Mouse (Mus musculus): ENCODE measurements at regions not wholly inside any gene's neighbourhood (a gene's known extent, or its start where the extent isn't known, plus 50 kb on each side); places are given as distances from the start of the nearest gene placed in this dataset.

DNA sequence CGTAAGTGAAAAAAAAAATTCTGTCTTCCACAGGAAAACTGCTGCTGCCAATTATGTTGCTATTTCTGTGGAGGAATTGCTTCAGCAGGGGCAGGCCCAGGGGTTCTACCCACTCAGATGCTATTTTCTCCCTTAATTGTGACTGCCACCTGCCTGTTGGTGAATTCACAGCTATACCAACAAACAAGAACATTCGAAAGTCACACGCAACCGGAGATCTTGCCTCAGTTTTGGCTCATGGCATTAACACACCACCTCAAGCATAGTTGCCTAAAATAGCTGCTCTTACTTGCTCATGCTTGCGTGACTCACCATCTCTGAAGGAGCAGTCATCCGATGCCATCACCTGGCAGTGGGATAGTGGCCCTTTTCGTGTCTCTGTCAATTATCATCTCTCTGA is 498.3 kb downstream of the Epm2a start:
- 95% methylated on average over 7 of the region's 7 CpGs for WGBS
- Histone ChIP-seq H3K4me3 (no peak overlapping the region), H3K4me1 (replicated peaks) (peaks cover 5% of the 10 kb centered on the region; the same call in 1 of the 2 replicates), H3K9me3 (no peaks in the 10 kb centered on the region), H3K27ac (no peak overlapping the region), H3K27me3 (ENCODE audit: insufficient read depth, poor library complexity, severe bottlenecking) (no peaks in the 10 kb centered on the region), H3K36me3 (no peaks in the 10 kb centered on the region)
- no peak for DNase-seq (ENCODE audit: low spot score)

DNA sequence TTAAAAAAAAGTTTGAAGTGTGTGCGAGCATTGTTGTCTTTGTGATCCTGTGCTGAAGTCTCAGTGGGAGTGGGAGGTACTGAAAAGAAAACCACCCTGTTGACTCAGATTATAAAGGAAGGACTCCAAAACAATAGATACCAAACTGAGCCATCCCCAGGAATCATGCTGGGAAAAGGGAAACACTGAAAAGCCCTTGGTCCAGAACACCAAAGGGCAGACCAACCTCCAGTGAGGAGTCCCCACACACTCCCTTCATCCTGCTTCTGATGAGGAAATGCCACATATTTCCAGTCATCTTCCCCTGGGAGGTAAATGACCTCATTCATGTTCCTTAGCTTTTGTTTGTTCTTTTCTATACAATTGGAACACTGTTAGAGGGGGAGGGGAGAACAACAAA is 502.9 kb downstream of the Epm2a start:
- peaks cover 5% of the 10 kb centered on the region; the same call in 1 of the 2 replicates for H3K4me1 ChIP-seq (replicated peaks)
- H3K4me3 ChIP-seq, result no peak overlapping the region
- DNase-seq (ENCODE audit: low spot score), result no peak
- no peaks in the 10 kb centered on the region for H3K36me3 ChIP-seq
- H3K27ac ChIP-seq, result no peak overlapping the region
- no peaks in the 10 kb centered on the region for H3K27me3 ChIP-seq (ENCODE audit: insufficient read depth, poor library complexity, severe bottlenecking)
- H3K9me3 ChIP-seq, result no peaks in the 10 kb centered on the region
- 19% methylated on average over 1 of the region's 1 CpGs for WGBS

DNA sequence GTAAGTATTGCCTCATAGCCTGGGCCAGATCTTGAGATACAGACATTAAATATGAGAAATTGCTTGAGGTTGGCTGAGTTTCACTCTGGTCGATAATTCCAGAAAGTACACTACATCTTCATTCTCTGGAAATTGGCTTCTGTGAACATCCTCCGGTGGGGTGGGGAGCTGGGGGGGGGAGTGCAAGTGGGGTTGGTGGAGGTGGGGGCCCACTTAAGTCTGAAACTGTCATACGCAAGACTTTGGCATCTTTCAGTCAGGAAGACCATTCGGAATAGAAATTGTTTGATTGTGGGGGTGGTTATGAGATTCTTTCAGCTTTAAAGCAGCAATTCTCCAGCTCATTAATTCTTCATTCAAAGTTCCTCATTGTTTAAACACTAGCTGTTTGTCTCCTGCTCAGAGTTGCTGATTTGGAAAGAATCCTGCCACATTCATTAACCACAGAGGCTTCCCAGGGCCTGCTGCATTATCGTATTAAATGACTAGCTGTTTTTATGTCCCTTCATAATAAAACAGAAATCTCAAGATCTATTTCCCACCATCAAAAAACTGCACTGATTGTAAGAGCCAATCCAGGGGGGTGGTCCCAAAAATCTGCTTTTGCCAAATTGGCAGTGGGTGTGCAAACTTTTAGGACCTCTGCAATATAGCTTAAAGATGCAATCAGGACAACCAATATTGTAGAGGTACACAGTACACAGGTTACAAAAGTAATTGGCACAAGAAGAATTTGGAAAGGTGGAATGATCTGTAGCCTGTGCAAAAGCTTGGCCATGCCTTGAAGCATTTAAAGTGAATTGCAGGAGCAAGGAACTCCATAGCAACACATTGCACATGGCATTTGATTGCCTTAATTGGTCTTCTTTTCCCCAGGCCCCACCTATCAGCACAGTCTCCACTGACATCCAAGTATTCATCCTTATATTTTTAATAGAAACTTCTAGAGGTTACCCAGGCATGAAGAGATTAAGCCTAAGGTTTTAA is 532.2 kb downstream of the Epm2a start:
- H3K36me3 ChIP-seq, result no peaks in the 10 kb centered on the region
- H3K27ac ChIP-seq, result no peak overlapping the region
- H3K9me3 ChIP-seq, result no peaks in the 10 kb centered on the region
- no peaks in the 10 kb centered on the region for H3K27me3 ChIP-seq (ENCODE audit: insufficient read depth, poor library complexity, severe bottlenecking)
- H3K4me1 ChIP-seq (replicated peaks), result peaks cover 8% of the 10 kb centered on the region; the same call in 1 of the 2 replicates
- 54% methylated on average over 5 of the region's 5 CpGs for WGBS
- no peak for DNase-seq (ENCODE audit: low spot score)
- no peak overlapping the region for H3K4me3 ChIP-seq

DNA sequence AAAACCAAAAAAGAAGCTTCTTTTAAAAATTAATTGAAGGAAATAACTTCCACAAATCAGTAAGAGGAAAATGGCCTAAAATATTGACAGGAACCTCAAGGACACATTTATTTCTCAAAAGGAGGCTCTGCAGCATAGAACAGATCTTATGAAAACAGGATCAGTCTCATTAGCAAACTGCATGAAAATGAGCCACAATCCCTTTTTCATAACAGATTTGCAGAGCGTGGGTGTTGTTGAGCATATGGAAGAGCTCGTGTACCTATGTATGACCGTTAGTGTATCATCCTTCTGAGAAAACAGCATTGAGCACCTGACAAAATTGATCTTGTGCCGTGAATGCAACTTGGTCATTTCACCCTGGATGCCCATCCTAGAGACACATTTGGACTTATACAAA is 543.0 kb downstream of the Epm2a start:
- Histone ChIP-seq H3K27ac (no peak overlapping the region), H3K27me3 (ENCODE audit: insufficient read depth, poor library complexity, severe bottlenecking) (no peaks in the 10 kb centered on the region), H3K4me3 (no peak overlapping the region), H3K4me1 (replicated peaks) (no peaks in the 10 kb centered on the region), H3K36me3 (no peaks in the 10 kb centered on the region), H3K9me3 (no peaks in the 10 kb centered on the region)
- WGBS, result 92% methylated on average over 4 of the region's 4 CpGs
- DNase-seq (ENCODE audit: low spot score), result no peak

DNA sequence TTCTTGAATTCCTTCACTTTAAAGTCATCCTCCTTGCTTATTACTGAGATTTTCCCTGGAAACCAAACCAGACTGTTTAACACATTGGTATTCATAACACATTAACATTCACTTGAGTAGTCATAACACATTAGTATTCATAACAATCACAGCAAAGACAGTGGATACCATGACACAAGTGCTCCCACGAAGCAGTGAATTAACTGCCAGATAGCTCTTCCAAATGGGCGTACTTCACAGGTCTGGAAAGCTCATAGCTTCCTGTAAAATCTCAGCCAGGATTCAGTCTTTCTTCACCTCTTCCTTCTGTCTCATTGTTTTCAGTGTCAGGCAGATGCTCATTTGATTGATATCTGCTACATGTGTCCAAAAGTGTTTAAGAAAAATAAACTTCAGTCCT is 545.7 kb downstream of the Epm2a start:
- H3K9me3 ChIP-seq, result no peaks in the 10 kb centered on the region
- H3K4me1 ChIP-seq (replicated peaks), result no peaks in the 10 kb centered on the region
- DNase-seq (ENCODE audit: low spot score), result no peak
- no peaks in the 10 kb centered on the region for H3K27me3 ChIP-seq (ENCODE audit: insufficient read depth, poor library complexity, severe bottlenecking)
- WGBS, result 79% methylated on average over 2 of the region's 2 CpGs
- H3K27ac ChIP-seq, result no peak overlapping the region
- H3K36me3 ChIP-seq, result no peaks in the 10 kb centered on the region
- H3K4me3 ChIP-seq, result no peak overlapping the region

DNA sequence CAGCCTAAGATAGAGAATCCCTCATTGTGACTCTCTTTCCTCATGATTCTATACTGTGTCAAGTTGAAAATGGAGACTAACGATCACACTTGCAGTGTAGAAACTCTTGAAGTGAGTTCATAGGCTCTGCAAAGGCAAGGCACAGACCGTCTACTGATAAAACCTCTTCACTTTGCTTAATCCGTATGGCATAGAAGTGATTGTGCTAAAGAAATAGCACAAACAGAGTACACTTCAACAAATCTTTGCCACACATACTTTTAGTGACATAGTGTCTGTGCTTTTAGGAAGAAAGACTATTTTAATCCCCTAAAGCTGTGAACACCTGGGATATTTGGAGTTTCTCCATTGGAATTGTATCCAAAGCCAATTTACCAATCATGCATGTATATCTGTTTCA is 578.9 kb downstream of the Epm2a start:
- WGBS, result 91% methylated on average over 3 of the region's 3 CpGs
- H3K36me3 ChIP-seq, result no peaks in the 10 kb centered on the region
- no peaks in the 10 kb centered on the region for H3K9me3 ChIP-seq
- DNase-seq (ENCODE audit: low spot score), result no peak
- H3K4me3 ChIP-seq, result no peak overlapping the region
- H3K4me1 ChIP-seq (replicated peaks), result 0 out of 2 replicates have a peak, but pooled peaks cover 2% of the 10 kb centered on the region
- no peak overlapping the region for H3K27ac ChIP-seq
- no peaks in the 10 kb centered on the region for H3K27me3 ChIP-seq (ENCODE audit: insufficient read depth, poor library complexity, severe bottlenecking)

DNA sequence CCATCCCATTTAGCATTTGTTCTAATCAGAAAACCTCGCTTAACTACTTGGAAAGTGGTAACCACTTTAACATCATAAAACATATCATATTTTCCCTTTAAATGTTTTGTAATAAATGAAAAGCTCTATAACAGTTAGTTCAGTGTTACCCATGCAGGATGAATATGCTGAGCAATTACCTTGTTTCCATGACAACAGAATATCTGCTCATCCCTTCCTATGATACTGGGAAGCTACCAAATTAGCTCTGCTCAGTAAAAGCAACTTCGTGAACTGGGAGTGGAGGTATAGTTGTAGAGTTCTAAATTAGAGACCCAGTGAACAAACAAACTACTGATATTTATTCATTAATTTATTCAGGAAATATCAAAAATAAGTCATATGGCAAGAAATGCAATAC is 595.0 kb downstream of the Epm2a start:
- no peaks in the 10 kb centered on the region for H3K36me3 ChIP-seq
- no peak for DNase-seq (ENCODE audit: low spot score)
- WGBS, result 89% methylated on average over 2 of the region's 2 CpGs

DNA sequence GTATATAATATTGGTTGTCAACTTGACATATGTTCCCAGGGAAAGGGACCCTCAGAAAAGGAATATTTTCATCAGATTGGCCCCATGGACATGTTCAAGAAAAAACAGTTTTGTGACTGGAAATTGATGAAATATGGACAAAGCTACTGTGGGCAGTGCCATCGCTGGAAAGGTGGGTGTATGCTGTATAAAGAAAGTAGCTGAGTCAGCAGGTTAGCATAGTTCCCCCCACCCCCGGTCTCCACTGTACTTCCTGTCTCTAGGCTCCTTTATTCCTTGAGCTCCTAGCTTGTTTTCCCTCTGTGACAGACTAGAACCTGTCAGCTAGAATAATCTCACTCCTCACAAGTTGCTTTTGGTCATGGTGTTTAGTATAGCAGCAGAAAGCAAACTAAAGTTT is 599.6 kb downstream of the Epm2a start:
- 86% methylated on average over 2 of the region's 2 CpGs for WGBS
- H3K4me1 ChIP-seq (replicated peaks), result no peaks in the 10 kb centered on the region

More for the DNA sequence above, 595.0 kb downstream of the Epm2a start:
- no peak overlapping the region for H3K27ac ChIP-seq
- H3K4me1 ChIP-seq (replicated peaks), result no peaks in the 10 kb centered on the region
- H3K4me3 ChIP-seq, result no peak overlapping the region
- H3K9me3 ChIP-seq, result no peaks in the 10 kb centered on the region
- no peaks in the 10 kb centered on the region for H3K27me3 ChIP-seq (ENCODE audit: insufficient read depth, poor library complexity, severe bottlenecking)

DNA sequence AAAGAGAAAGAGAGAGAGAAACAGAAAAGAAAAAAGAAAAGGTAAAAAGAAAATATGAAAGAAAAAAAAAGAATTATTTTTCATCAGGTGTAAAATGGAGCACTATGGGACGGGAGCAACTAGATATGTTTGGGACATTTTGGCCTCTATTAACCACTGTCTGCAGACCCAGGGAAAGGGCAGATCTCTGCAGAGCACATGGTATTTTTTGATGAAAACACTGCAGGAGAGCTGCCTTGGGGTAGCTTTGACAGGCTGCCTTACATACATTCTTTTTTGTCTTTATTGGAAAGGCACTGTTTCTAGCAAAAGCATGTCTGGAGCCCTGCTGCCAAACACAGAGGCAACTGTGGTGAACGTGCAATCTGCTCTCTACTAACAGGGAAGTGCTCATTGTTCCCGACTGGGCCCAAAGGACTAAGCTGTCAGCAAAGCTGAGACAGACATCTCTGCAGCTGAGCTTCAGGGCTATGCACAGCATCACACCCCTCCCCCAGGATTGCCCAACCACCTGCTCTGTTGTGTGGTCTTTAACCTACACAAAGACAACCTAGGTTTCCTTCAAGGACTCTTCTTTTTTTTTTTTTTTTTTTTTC is 617.2 kb downstream of the Epm2a start:
- Histone ChIP-seq H3K4me1 (replicated peaks) (no peaks in the 10 kb centered on the region; the same call in 1 of the 2 replicates), H3K27me3 (ENCODE audit: insufficient read depth, poor library complexity, severe bottlenecking) (no peaks in the 10 kb centered on the region), H3K9me3 (no peaks in the 10 kb centered on the region), H3K36me3 (no peaks in the 10 kb centered on the region), H3K4me3 (no peak overlapping the region), H3K27ac (no peak overlapping the region)
- 19% methylated on average over 3 of the region's 3 CpGs for WGBS
- DNase-seq (ENCODE audit: low spot score), result peak; percentile 34

More for the DNA sequence above, 599.6 kb downstream of the Epm2a start:
- H3K9me3 ChIP-seq, result no peaks in the 10 kb centered on the region
- no peaks in the 10 kb centered on the region for H3K27me3 ChIP-seq (ENCODE audit: insufficient read depth, poor library complexity, severe bottlenecking)
- H3K4me3 ChIP-seq, result no peak overlapping the region
- no peaks in the 10 kb centered on the region for H3K36me3 ChIP-seq
- DNase-seq (ENCODE audit: low spot score), result no peak
- no peak overlapping the region for H3K27ac ChIP-seq

DNA sequence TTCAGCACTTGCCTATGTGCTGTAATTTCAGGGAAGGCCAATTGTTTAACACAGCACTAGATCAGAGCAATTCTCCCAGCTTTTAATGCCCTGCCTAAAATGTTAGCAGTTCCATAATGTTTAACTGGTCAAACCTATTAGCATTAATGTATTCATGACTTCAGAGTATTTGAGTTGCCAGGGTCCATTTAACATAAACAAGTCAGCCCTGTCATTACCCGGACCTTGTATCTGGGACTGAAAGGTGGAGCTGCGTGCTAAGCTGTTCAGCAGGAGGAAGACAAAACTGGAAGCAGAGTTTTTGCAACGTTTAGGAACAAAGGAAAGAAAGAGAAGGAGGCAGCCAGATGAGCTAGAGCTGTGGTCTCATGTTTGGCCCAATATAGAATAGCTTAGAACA is 661.8 kb downstream of the Epm2a start:
- Histone ChIP-seq H3K4me3 (no peak overlapping the region), H3K27ac (no peak overlapping the region), H3K36me3 (no peaks in the 10 kb centered on the region), H3K9me3 (no peaks in the 10 kb centered on the region), H3K4me1 (replicated peaks) (no peaks in the 10 kb centered on the region), H3K27me3 (ENCODE audit: insufficient read depth, poor library complexity, severe bottlenecking) (no peaks in the 10 kb centered on the region)
- WGBS, result 42% methylated on average over 3 of the region's 3 CpGs
- no peak for DNase-seq (ENCODE audit: low spot score)

DNA sequence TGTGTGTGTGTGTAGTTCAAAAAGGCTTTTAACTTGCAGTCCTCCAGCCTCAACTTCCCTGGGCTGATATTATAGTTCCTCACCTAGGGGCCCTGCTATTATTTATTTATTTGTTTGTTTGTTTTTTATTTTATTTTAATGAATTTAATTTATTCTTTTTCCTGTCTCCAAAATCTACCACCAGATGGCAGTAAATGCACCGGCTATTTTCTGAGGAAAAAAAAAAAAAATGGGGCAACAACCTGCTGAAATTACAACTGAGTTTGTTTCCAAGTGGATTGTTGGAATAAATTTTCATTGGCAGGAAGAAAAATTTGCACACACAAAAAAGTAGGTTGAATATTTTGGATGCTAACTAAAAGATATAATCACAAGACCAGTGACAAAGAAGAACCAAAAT is 662.7 kb downstream of the Epm2a start:
- Histone ChIP-seq H3K27ac (no peak overlapping the region), H3K27me3 (ENCODE audit: insufficient read depth, poor library complexity, severe bottlenecking) (no peaks in the 10 kb centered on the region), H3K4me1 (replicated peaks) (no peaks in the 10 kb centered on the region), H3K9me3 (no peaks in the 10 kb centered on the region), H3K36me3 (no peaks in the 10 kb centered on the region), H3K4me3 (no peak overlapping the region)
- WGBS, result 49% methylated on average over 1 of the region's 1 CpGs
- no peak for DNase-seq (ENCODE audit: low spot score)

DNA sequence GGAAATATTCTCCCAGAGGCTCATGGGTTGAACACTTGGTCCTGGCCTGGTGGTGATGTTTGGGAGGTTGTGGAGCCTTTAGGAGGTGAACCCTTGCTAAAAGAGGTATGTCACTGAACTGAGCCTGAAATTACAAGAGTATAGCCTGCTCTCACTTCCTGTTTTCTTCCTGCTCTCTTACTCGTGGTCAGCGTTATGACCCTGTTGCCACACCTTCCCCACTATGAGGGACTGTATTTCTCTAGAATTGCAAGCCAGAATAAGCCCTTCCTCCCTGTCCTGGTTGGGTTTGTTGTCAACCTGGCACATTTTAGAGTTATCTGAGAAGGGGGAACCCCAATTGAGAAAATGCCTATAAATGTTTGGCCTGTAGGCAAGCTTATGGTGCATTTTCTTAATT is 674.1 kb downstream of the Epm2a start:
- H3K27ac ChIP-seq, result no peak overlapping the region
- H3K9me3 ChIP-seq, result no peaks in the 10 kb centered on the region
- no peaks in the 10 kb centered on the region for H3K27me3 ChIP-seq (ENCODE audit: insufficient read depth, poor library complexity, severe bottlenecking)
- H3K4me1 ChIP-seq (replicated peaks), result no peaks in the 10 kb centered on the region
- no peak for DNase-seq (ENCODE audit: low spot score)
- no peaks in the 10 kb centered on the region for H3K36me3 ChIP-seq
- WGBS, result 78% methylated on average over 2 of the region's 2 CpGs
- no peak overlapping the region for H3K4me3 ChIP-seq

DNA sequence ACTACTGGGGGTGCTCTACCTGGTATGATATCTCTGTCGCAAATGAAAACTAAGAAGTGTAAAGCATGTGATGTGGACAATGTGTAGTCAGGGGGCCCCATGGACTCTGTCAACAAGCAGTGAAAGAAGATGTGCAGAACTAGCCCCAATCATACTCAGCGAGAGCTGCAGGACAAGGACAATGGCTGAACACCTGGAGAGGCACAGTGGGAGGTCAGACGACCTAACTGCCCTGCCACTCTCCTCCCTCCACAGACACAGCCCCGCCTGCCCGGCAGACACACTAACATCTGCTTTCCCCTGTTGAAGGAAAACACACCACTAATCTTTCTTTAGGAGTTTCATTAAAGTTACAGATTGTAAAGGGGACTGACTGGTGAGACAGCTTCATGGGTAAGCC is 675.1 kb downstream of the Epm2a start:
- WGBS, result 19% methylated on average over 5 of the region's 5 CpGs
- Histone ChIP-seq H3K36me3 (no peaks in the 10 kb centered on the region), H3K4me3 (no peak overlapping the region), H3K4me1 (replicated peaks) (no peaks in the 10 kb centered on the region), H3K9me3 (no peaks in the 10 kb centered on the region), H3K27ac (no peak overlapping the region), H3K27me3 (ENCODE audit: insufficient read depth, poor library complexity, severe bottlenecking) (no peaks in the 10 kb centered on the region)
- DNase-seq (ENCODE audit: low spot score), result no peak

Data from hindbrain, embryonic 10.5 days (tissue).